Mouse (Mus musculus): Measurements from ENCODE around the gene Bcl7a.

DNA sequence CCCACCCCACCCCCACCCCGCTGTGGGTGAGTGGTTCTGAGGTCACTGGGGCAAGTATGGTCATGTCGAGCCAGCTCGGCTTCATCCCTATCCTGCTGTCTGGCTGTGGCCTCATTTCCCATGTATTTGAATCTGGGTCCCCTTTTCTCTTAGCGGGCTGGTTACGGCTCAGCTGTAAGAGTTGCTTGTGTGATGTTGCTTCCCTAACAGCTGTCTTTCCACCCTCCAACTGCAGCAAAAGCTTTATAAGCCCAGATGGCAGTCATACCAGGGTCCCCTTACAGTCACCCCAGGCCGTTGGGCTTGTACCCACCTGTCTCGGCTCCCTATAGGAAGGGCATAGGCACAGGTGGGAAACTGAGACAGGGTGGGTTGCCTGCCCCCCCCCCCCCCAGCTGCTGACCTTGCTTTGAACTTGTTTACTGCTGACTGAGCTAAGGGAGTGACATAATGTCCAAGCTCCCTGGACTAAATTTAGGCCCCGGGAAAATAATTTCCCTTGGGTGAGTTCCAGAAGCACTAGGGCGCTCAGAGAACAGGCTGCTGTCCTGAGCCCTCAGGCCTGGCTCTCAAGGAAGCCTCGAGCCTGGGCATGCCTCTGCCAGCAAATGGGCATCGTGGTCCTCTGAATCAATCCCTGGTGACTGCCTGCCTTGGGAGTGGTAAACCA, 20.8 kb downstream of the Bcl7a start:
- no peak for TF ChIP-seq POLR2A (IDR thresholded peaks at IDR 0.05; ENCODE audit: borderline replicate concordance, low read depth, low read length)
- TF ChIP-seq CTCF (IDR thresholded peaks at IDR 0.05; ENCODE audit: low read depth, low read length), result no peak

All from bone marrow macrophage, adult 2 months (primary cell).